Mouse (Mus musculus): ENCODE results near the gene Focad. TPM values are rescaled to one million over a fixed set of nuclear protein-coding genes. Genes with fewer than 3 reads are reported as not detected.

The Focad gene
- polyA plus RNA-seq, 1 experiment from 2014 or later: 14.9 TPM

DNA sequence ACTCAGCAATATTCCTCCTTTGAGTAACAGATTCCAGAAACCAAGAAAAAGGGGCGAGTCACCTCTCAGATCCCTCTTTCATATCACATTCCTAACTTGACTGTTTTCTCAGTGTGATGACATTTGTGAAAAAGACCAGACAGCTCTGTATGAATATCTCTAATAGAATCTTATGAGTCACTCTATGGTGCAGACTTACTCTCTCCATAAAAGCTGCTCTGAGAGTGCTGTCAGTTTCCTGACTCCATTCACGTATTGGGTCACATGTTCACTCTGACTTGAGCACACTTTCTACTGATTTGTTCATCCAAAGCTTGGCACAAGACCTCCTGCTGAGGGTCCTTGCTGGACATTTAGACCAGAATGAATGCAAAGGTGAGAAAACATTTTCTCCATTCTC, 354.5 kb downstream of the Focad start:
- H3K36me3 ChIP-seq: no peaks in the 10 kb centered on the region
- H3K9me3 ChIP-seq: no peaks in the 10 kb centered on the region
- H3K4me2 ChIP-seq: no peak overlapping the region
- 61% methylated on average over 2 of the region's 2 CpGs for WGBS
- no peaks in the 10 kb centered on the region for H3K27me3 ChIP-seq
- H3K4me1 ChIP-seq: no peaks in the 10 kb centered on the region
- ATAC-seq (ENCODE audit: borderline replicate concordance, extremely low read depth, low FRiP score, low TSS enrichment): no peak
- H3K9ac ChIP-seq: no peak overlapping the region
- no peak overlapping the region for H3K4me3 ChIP-seq
- H3K27ac ChIP-seq: no peak overlapping the region

GRCm38 (mm10) chr4:88450087-88450765, 355.8 kb downstream of the Focad start:
- Histone ChIP-seq H3K9ac (no peak overlapping the region), H3K27ac (no peak overlapping the region), H3K4me1 (no peaks in the 10 kb centered on the region), H3K36me3 (no peaks in the 10 kb centered on the region), H3K9me3 (no peaks in the 10 kb centered on the region), H3K4me3 (no peak overlapping the region), H3K4me2 (no peak overlapping the region), H3K27me3 (no peaks in the 10 kb centered on the region)
- WGBS: 88% methylated on average over 1 of the region's 1 CpGs
- ATAC-seq (ENCODE audit: borderline replicate concordance, extremely low read depth, low FRiP score, low TSS enrichment): no peak

- no peaks in the 10 kb centered on the region for H3K27me3 ChIP-seq
- no peak overlapping the region for H3K4me3 ChIP-seq
- no peaks in the 10 kb centered on the region for H3K4me1 ChIP-seq
- no peaks in the 10 kb centered on the region for H3K9me3 ChIP-seq
- H3K27ac ChIP-seq: no peak overlapping the region
- no peaks in the 10 kb centered on the region for H3K36me3 ChIP-seq
- H3K4me2 ChIP-seq: no peak overlapping the region
- 66% methylated on average over 1 of the region's 1 CpGs for WGBS
- H3K9ac ChIP-seq: no peak overlapping the region
- no peak for ATAC-seq (ENCODE audit: borderline replicate concordance, extremely low read depth, low FRiP score, low TSS enrichment)
Measured at GRCm38 (mm10) chr4:88458093-88458492, 363.7 kb downstream of the Focad start.

- Histone ChIP-seq H3K9me3 (no peaks in the 10 kb centered on the region), H3K27ac (no peak overlapping the region), H3K4me1 (no peaks in the 10 kb centered on the region), H3K4me2 (no peak overlapping the region), H3K4me3 (no peak overlapping the region), H3K36me3 (no peaks in the 10 kb centered on the region), H3K27me3 (no peaks in the 10 kb centered on the region), H3K9ac (no peak overlapping the region)
- WGBS: 68% methylated on average over 2 of the region's 2 CpGs
- ATAC-seq (ENCODE audit: borderline replicate concordance, extremely low read depth, low FRiP score, low TSS enrichment): no peak
Measured at GRCm38 (mm10) chr4:88458673-88459072, 364.2 kb downstream of the Focad start.

MicroRNAs within 50 kb of the gene (microRNA counts, 519-probe panel; counts per million panel counts)
- 1,914 counts per million, percentile 14 among the panel's probes with 10 or more counts for microRNA mmu-miR-491

Small RNA genes lying within 50 kb of the gene (microRNA-seq; reads per million reads assigned to microRNA genes)
- gene Mir491: 3.2 reads per million, percentile 14 among the genes with 10 or more reads in this experiment

Other genes starting within 250 kb of the Focad start
- 44.3 and 45.6 TPM in 2 replicates for gene Mllt3, start 61.3 kb upstream of the Focad start, polyA plus RNA-seq (2015; fragmentation: Nextera tagmentation; extraction: Ambion mirVana)